Comparison of ENCODE assay signal across 17 mouse cellular contexts in the genomic region with DNA sequence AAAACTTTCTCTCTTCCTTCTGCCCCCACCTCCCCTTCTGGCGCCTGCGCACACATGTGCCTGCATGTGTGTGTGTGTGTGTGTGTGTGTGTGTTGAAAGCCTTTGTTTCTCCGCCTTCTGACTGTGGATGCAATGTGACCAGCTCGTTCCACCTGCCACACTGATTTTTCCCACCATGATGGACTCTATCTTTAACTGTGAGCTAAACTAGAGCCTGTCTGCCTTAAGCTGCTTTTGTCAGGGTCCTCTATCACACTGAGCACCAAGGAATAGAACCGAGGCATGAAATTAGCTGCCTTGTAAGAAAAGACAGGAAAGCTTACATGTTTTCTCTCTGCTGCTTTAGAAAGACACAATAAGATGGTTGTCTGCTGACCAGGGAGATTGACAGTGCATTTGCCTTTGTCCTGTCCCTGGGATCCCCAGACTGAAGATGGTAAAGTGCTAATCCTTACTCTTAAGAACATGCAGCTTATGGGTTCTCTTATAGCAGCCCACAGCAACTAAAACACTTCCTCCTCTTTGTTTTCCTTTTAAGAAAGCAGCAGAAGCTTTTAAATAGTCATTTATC.
"Had no signal": no experiment of that assay in that cellular context is flagged by ENCODE, and none has a peak within 500 bp of the region (broad histone marks: within the 10 kb centered on the region; RNA-seq: fewer than 3 reads in every experiment).

No protein-coding gene starts in this region.

- ATAC-seq: liver, postnatal 0 days; lung, postnatal 0 days had no signal

- H3K4me2 ChIP-seq: kidney, embryonic 15.5 days; limb, embryonic 12.5 days; limb, embryonic 15.5 days; liver, embryonic 11.5 days; lung, embryonic 14.5 days had no signal

- H3K27me3 ChIP-seq: kidney, embryonic 15.5 days; limb, embryonic 12.5 days; limb, embryonic 15.5 days had no signal

- H3K9ac ChIP-seq: kidney, embryonic 15.5 days; limb, embryonic 12.5 days; limb, embryonic 15.5 days; liver, embryonic 14.5 days; liver, postnatal 0 days; lung, embryonic 14.5 days had no signal

- H3K9me3 ChIP-seq: kidney, embryonic 15.5 days; limb, embryonic 12.5 days; limb, embryonic 15.5 days had no signal

- H3K4me1 ChIP-seq: kidney, embryonic 15.5 days; limb, embryonic 12.5 days; limb, embryonic 15.5 days had no signal

- H3K27ac ChIP-seq: kidney, embryonic 15.5 days; limb, embryonic 12.5 days; limb, embryonic 15.5 days; liver, embryonic 14.5 days; macrophage had no signal

- H3K4me3 ChIP-seq: kidney, embryonic 15.5 days; limb, embryonic 12.5 days; limb, embryonic 15.5 days had no signal

- H3K36me3 ChIP-seq: kidney, embryonic 15.5 days; limb, embryonic 12.5 days; limb, embryonic 15.5 days had no signal

- DNase-seq: kidney, adult 11 months; kidney, adult 8-10 months; kidney, postnatal 10 days; kidney, postnatal 36 days; left cerebral cortex, postnatal 4 days; liver, postnatal 0 days; lung, embryonic 14.5 days; thymus, adult 2 months; thymus, postnatal 14 days; thymus, postnatal 4 days had no signal
